Mouse (Mus musculus): ENCODE measurements around the gene Sema3a. TPM values are rescaled to one million over a fixed set of nuclear protein-coding genes. Genes with fewer than 3 reads are reported as not detected.

The Sema3a gene
- polyA plus RNA-seq, 1 experiment, result 0.25 TPM

DNA sequence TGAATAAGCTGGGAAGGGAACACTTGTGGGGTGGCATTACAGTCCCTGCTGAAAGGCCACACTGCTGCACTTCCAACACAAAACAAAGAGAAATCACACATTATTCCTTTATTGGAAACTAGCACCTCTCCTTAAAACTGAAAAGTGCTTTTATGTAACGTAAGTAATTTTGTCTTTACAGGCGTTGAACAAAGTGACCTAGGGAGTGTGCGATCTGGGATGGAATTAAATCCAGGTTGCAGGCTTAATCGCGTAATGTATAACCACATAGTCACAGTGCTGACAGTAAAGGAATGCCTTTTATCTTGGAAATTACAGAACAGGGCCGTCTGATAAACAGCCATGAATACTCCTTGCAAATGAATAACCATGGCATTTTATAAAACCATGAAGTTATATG is 74.5 kb downstream of the Sema3a start:
- WGBS, result 82% methylated on average over 6 of the region's 6 CpGs
- H3K36me3 ChIP-seq (ENCODE audit: control insufficient read depth, insufficient read depth, low read length), result no peaks in the 10 kb centered on the region
- H3K4me3 ChIP-seq (ENCODE audit: low read depth, low read length), result no peak overlapping the region
- H3K27ac ChIP-seq (ENCODE audit: insufficient read depth, low read depth, low read length), result no peak overlapping the region
- TF ChIP-seq POLR2A (IDR thresholded peaks at IDR 0.05; ENCODE audit: low read depth, low read length), result no peak
- no peak for TF ChIP-seq CTCF (IDR thresholded peaks at IDR 0.05; ENCODE audit: extremely low read depth, insufficient read length, insufficient replicate concordance, low read depth, low read length)
- H3K27me3 ChIP-seq (ENCODE audit: control insufficient read depth, insufficient read depth, low read length), result no peaks in the 10 kb centered on the region
- no peaks in the 10 kb centered on the region for H3K4me1 ChIP-seq (ENCODE audit: control insufficient read depth, insufficient read depth, insufficient read length, low read length)

GRCm38 (mm10) chr5:13255353-13255752 is 130.1 kb downstream of the Sema3a start:
- H3K27ac ChIP-seq (ENCODE audit: insufficient read depth, low read depth, low read length), result no peak overlapping the region
- TF ChIP-seq POLR2A (IDR thresholded peaks at IDR 0.05; ENCODE audit: low read depth, low read length) (no peak), CTCF (IDR thresholded peaks at IDR 0.05; ENCODE audit: extremely low read depth, insufficient read length, insufficient replicate concordance, low read depth, low read length) (no peak)
- no peaks in the 10 kb centered on the region for H3K36me3 ChIP-seq (ENCODE audit: control insufficient read depth, insufficient read depth, low read length)
- no peaks in the 10 kb centered on the region for H3K4me1 ChIP-seq (ENCODE audit: control insufficient read depth, insufficient read depth, insufficient read length, low read length)
- 66% methylated on average over 3 of the region's 3 CpGs for WGBS
- H3K27me3 ChIP-seq (ENCODE audit: control insufficient read depth, insufficient read depth, low read length), result no peaks in the 10 kb centered on the region
- H3K4me3 ChIP-seq (ENCODE audit: low read depth, low read length), result no peak overlapping the region

DNA sequence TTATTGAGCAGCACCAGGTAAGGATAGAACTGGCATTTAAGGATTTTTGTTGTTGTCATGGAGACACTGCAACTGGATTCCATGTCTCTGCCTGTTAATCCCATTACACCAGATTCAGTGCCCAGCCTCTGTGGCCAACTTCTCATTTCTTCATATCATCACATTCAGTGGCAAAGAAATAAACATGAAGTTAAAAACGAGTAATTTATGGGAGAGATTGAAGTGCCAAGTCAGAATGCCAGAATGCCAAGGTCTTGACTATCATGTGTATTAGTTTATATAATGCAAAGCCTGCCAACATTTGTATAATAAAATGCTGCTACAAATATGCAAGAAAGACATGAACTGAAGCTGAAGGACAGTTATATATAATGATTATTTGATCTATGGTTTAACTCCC is 131.1 kb downstream of the Sema3a start:
- WGBS, result 40% methylated on average over 1 of the region's 1 CpGs
- TF ChIP-seq POLR2A (IDR thresholded peaks at IDR 0.05; ENCODE audit: low read depth, low read length), result no peak
- no peak for TF ChIP-seq CTCF (IDR thresholded peaks at IDR 0.05; ENCODE audit: extremely low read depth, insufficient read length, insufficient replicate concordance, low read depth, low read length)
- no peak overlapping the region for H3K4me3 ChIP-seq (ENCODE audit: low read depth, low read length)
- H3K4me1 ChIP-seq (ENCODE audit: control insufficient read depth, insufficient read depth, insufficient read length, low read length), result no peaks in the 10 kb centered on the region
- H3K27ac ChIP-seq (ENCODE audit: insufficient read depth, low read depth, low read length), result no peak overlapping the region
- no peaks in the 10 kb centered on the region for H3K36me3 ChIP-seq (ENCODE audit: control insufficient read depth, insufficient read depth, low read length)
- no peaks in the 10 kb centered on the region for H3K27me3 ChIP-seq (ENCODE audit: control insufficient read depth, insufficient read depth, low read length)

DNA sequence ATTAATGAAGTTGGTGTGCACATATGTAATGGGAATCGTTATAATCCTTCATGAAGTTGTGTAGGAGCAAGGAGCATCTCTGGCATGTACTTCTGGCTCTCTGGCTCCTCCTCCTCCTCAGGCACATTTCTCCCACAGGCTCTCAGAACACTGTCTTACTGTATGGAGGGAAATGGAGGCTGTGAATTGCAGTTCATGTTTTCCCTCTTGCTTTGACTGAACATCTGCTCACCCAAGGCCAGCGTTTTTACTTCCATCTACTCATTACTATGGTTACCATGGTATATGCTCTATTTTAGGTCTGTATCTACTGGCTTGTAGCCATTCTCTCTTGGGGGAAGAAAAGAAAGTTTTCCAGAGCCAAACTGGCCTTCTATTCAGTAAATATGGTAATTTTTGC is 137.9 kb downstream of the Sema3a start:
- TF ChIP-seq POLR2A (IDR thresholded peaks at IDR 0.05; ENCODE audit: low read depth, low read length), result no peak
- TF ChIP-seq CTCF (IDR thresholded peaks at IDR 0.05; ENCODE audit: extremely low read depth, insufficient read length, insufficient replicate concordance, low read depth, low read length), result no peak
- Histone ChIP-seq H3K27me3 (ENCODE audit: control insufficient read depth, insufficient read depth, low read length) (no peaks in the 10 kb centered on the region), H3K27ac (ENCODE audit: insufficient read depth, low read depth, low read length) (no peak overlapping the region), H3K36me3 (ENCODE audit: control insufficient read depth, insufficient read depth, low read length) (no peaks in the 10 kb centered on the region), H3K4me3 (ENCODE audit: low read depth, low read length) (no peak overlapping the region), H3K4me1 (ENCODE audit: control insufficient read depth, insufficient read depth, insufficient read length, low read length) (no peaks in the 10 kb centered on the region)
- 76% methylated on average over 2 of the region's 2 CpGs for WGBS

DNA sequence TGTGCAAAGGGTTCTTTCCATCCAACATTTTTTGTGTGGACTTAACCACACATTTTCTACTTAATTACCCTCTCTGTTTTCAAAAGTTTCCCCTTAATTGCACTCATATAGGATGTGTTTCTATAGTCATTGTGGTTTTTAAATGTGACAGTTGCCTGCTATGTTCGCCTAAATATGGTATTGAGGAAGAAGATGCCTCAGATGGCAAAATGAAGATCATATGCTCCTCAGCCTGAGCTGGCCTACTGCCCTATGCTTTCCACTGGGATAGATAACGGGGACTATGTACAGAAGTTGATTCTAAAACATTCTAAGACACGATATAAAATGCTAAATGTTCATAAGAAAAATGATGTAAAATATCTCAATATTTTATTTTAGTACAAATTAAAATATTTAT is 138.3 kb downstream of the Sema3a start:
- Histone ChIP-seq H3K27me3 (ENCODE audit: control insufficient read depth, insufficient read depth, low read length) (no peaks in the 10 kb centered on the region), H3K4me3 (ENCODE audit: low read depth, low read length) (no peak overlapping the region), H3K36me3 (ENCODE audit: control insufficient read depth, insufficient read depth, low read length) (no peaks in the 10 kb centered on the region), H3K27ac (ENCODE audit: insufficient read depth, low read depth, low read length) (no peak overlapping the region), H3K4me1 (ENCODE audit: control insufficient read depth, insufficient read depth, insufficient read length, low read length) (no peaks in the 10 kb centered on the region)
- WGBS, result 75% methylated on average over 3 of the region's 3 CpGs
- TF ChIP-seq POLR2A (IDR thresholded peaks at IDR 0.05; ENCODE audit: low read depth, low read length) (no peak), CTCF (IDR thresholded peaks at IDR 0.05; ENCODE audit: extremely low read depth, insufficient read length, insufficient replicate concordance, low read depth, low read length) (no peak)

GRCm38 (mm10) chr5:13312667-13313066 is 187.5 kb downstream of the Sema3a start:
- Histone ChIP-seq H3K4me3 (ENCODE audit: low read depth, low read length) (no peak overlapping the region), H3K27ac (ENCODE audit: insufficient read depth, low read depth, low read length) (no peak overlapping the region), H3K4me1 (ENCODE audit: control insufficient read depth, insufficient read depth, insufficient read length, low read length) (no peaks in the 10 kb centered on the region), H3K36me3 (ENCODE audit: control insufficient read depth, insufficient read depth, low read length) (no peaks in the 10 kb centered on the region), H3K27me3 (ENCODE audit: control insufficient read depth, insufficient read depth, low read length) (no peaks in the 10 kb centered on the region)
- TF ChIP-seq POLR2A (IDR thresholded peaks at IDR 0.05; ENCODE audit: low read depth, low read length) (no peak), CTCF (IDR thresholded peaks at IDR 0.05; ENCODE audit: extremely low read depth, insufficient read length, insufficient replicate concordance, low read depth, low read length) (no peak)
- 83% methylated on average over 4 of the region's 4 CpGs for WGBS

GRCm38 (mm10) chr5:13313977-13314376 is 188.8 kb downstream of the Sema3a start:
- WGBS, result 78% methylated on average over 6 of the region's 6 CpGs
- H3K4me3 ChIP-seq (ENCODE audit: low read depth, low read length), result no peak overlapping the region
- no peaks in the 10 kb centered on the region for H3K27me3 ChIP-seq (ENCODE audit: control insufficient read depth, insufficient read depth, low read length)
- H3K4me1 ChIP-seq (ENCODE audit: control insufficient read depth, insufficient read depth, insufficient read length, low read length), result no peaks in the 10 kb centered on the region
- no peak overlapping the region for H3K27ac ChIP-seq (ENCODE audit: insufficient read depth, low read depth, low read length)
- TF ChIP-seq POLR2A (IDR thresholded peaks at IDR 0.05; ENCODE audit: low read depth, low read length) (no peak), CTCF (IDR thresholded peaks at IDR 0.05; ENCODE audit: extremely low read depth, insufficient read length, insufficient replicate concordance, low read depth, low read length) (no peak)
- H3K36me3 ChIP-seq (ENCODE audit: control insufficient read depth, insufficient read depth, low read length), result no peaks in the 10 kb centered on the region
